Mouse (Mus musculus) embryonic facial prominence, embryonic 14.5 days (tissue): ENCODE measurements around the gene Cdx2. TPM values are rescaled to one million over a fixed set of nuclear protein-coding genes. Genes with fewer than 3 reads are reported as not detected.

Experiments
- ATAC-seq: fragments of 200-750 bp; cut with Nextera tagmentation; 2 replicates; pipeline ENCODE4 v1.8.0; 2017; ENCODE audit warnings: low read depth, moderate number of reproducible peaks, moderate TSS enrichment
- DNase-seq: peaks from one replicate; pipeline ENCODE4 v3.0.0-alpha.2; 2015; ENCODE audit warnings: low spot score
- H3K27ac ChIP-seq: fragments of 300-500 bp; sonication (generic); replicated peaks from 2 replicates; pipeline ENCODE4 v1.5.1; 2014; ENCODE audit warnings: low read depth, mild to moderate bottlenecking, low read length, moderate library complexity
- H3K27me3 ChIP-seq: fragments of 300-500 bp; sonication (generic); replicated peaks from 2 replicates; pipeline ENCODE4 v1.6.1; 2014; ENCODE audit warnings: low read length; ENCODE audit not compliant: control insufficient read depth, insufficient read depth
- H3K36me3 ChIP-seq: fragments of 300-500 bp; sonication (generic); 2 replicates; pipeline ENCODE4 v1.6.1; 2014; ENCODE audit warnings: low read length, mixed read lengths; ENCODE audit not compliant: control insufficient read depth, insufficient read depth
- H3K4me1 ChIP-seq: fragments of 300-500 bp; sonication (generic); 2 replicates; pipeline ENCODE4 v1.6.1; 2014; ENCODE audit warnings: antibody characterized with exemption, low read length; ENCODE audit not compliant: control insufficient read depth, insufficient read depth
- H3K4me2 ChIP-seq: fragments of 300-500 bp; sonication (generic); 2 replicates; pipeline ENCODE4 v1.6.1; 2014; ENCODE audit warnings: low read depth, mild to moderate bottlenecking, low read length, moderate library complexity, mixed read lengths
- H3K4me3 ChIP-seq: fragments of 300-500 bp; sonication (generic); 2 replicates; pipeline ENCODE4 v1.5.1; 2014; ENCODE audit warnings: low read depth, mild to moderate bottlenecking, low read length
- H3K9ac ChIP-seq: fragments of 300-500 bp; sonication (generic); 2 replicates; pipeline ENCODE4 v1.6.1; 2014; ENCODE audit warnings: low read depth, mild to moderate bottlenecking, low read length, moderate library complexity, mixed read lengths
- H3K9me3 ChIP-seq: fragments of 300-500 bp; sonication (generic); 2 replicates; pipeline ENCODE4 v1.6.1; 2016; ENCODE audit warnings: low read length; ENCODE audit not compliant: control insufficient read depth
- WGBS: fragments of 180-500 bp; shearing (Covaris S2); extraction: QIAGEN DNeasy Blood & Tissue Kit; methylation state at CpG from one replicate; pipeline ENCODE4 v1.1.7; 2014; 5-methylcytosine and 5-hydroxymethylcytosine counted together
- polyA plus RNA-seq: library from polyadenylated mRNA; unstranded; fragments of >200 nt; fragmentation: Nextera tagmentation; extraction: Ambion mirVana; gene quantifications from 2 replicates; pipeline ENCODE4 v1.2.1, GENCODE M21; 2014

Gene Cdx2
- polyA plus RNA-seq, 1 experiment from 2014 or later = not detected

DNA sequence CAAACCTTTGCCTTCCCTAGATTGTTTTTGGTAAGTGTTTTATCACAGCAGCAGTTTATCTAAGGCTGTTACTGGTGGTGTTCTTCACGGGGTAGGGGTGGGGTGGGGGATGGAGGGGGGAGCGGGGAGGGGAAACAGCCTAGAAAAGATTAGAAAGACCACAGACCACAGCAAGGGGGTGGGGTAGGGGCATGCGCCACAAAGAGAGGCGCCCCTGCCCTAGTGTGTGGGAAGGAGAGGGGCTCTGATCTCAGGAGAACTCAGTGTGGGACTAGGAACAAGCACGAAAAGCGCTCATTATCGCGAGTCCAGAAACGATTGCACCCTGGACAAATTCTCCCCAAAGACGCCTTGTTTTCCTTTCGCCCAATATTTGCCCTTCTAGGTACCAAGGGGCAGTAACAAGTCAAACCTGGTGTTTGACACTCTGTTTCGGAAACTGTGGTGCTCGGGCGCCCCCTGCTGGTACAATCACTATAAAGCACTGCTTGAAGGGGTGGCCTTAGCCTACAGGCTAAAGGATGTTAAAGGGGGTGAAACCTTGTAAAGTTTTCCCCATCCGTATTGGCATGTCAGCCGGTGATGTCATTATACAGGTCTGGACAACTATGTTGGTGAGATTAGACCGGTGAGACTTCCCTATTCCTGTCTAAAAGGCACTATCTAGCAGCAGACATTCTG, 16.3 kb upstream of the Cdx2 start:
- WGBS = 21% methylated on average over 16 of the region's 17 CpGs
- no peak overlapping the region for H3K9ac ChIP-seq
- peaks cover 32% of the 10 kb centered on the region for H3K27me3 ChIP-seq
- H3K4me2 ChIP-seq = no peak overlapping the region
- 0 out of 2 replicates have a peak, but pooled peaks cover 6% of the 10 kb centered on the region for H3K9me3 ChIP-seq
- ATAC-seq = no peak
- H3K36me3 ChIP-seq = no peaks in the 10 kb centered on the region
- no peaks in the 10 kb centered on the region for H3K4me1 ChIP-seq
- peak; percentile 48 for DNase-seq
- no peak overlapping the region for H3K4me3 ChIP-seq
- no peak overlapping the region for H3K27ac ChIP-seq

DNA sequence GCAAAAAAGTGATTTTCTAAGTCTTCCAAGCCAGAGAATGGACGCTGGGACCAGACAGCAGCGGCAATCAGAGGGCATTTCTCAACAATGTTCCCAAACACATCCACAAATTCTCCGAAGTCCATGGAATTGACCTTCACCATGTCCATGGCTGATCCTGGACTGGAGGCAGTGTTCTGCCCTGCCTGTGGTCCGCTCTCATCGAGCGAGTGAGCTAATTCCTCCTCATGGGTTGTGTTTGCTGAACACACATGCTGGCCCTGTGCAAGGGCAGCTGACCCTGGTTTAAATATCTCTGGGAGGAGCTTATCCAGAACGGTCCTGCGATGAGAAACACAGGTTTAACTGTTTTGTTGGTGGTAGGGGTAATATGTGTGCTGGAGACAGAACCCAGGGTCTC, 15.1 kb upstream of the Cdx2 start, which contains the start of gene Urad:
TSS of gene Urad (minus strand) at position 258 of the 400 bp plus-strand sequence.
- H3K4me1 ChIP-seq = no peaks in the 10 kb centered on the region
- H3K36me3 ChIP-seq = no peaks in the 10 kb centered on the region
- H3K9me3 ChIP-seq = 0 out of 2 replicates have a peak, but pooled peaks cover under 1% of the 10 kb centered on the region
- no peak for DNase-seq
- no peak within 1 kb of the TSS for H3K4me2 ChIP-seq
- no peak within 1 kb of the TSS for H3K9ac ChIP-seq
- no peak within 1 kb of the TSS for H3K27ac ChIP-seq
- no peak within 1 kb of the TSS for H3K4me3 ChIP-seq
- ATAC-seq = no peak
- WGBS = 70% methylated on average over 8 of the region's 8 CpGs
- H3K27me3 ChIP-seq = peaks cover 44% of the 10 kb centered on the region

DNA sequence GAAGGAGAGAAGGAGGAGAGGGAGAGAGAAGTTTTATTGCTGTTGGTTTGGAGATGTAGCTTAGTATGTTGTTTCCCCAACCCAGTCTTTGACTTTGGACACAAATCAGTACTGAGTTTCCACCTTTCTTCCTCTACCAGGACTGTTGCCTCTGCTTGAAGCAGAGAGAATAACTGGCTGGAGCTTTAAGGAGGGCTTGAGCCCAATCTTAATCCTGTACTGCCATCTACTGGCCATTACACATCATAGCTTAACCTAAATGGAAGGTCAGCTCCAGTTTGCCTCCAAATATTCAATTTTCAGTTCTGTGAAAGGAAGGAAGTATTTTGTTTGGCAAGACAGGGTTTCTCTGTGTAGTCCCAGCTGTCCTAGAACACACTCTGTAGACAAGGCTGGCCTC, 12.6 kb upstream of the Cdx2 start:
- peaks cover 69% of the 10 kb centered on the region for H3K27me3 ChIP-seq
- no peak overlapping the region for H3K9ac ChIP-seq
- no peak overlapping the region for H3K27ac ChIP-seq
- no peaks in the 10 kb centered on the region for H3K9me3 ChIP-seq
- DNase-seq (peak; percentile 90), ATAC-seq (peak; percentile 64; the same call in 1 of the 2 replicates)
- H3K4me2 ChIP-seq = no peak overlapping the region
- no peaks in the 10 kb centered on the region for H3K4me1 ChIP-seq
- H3K36me3 ChIP-seq = no peaks in the 10 kb centered on the region
- no peak overlapping the region for H3K4me3 ChIP-seq

DNA sequence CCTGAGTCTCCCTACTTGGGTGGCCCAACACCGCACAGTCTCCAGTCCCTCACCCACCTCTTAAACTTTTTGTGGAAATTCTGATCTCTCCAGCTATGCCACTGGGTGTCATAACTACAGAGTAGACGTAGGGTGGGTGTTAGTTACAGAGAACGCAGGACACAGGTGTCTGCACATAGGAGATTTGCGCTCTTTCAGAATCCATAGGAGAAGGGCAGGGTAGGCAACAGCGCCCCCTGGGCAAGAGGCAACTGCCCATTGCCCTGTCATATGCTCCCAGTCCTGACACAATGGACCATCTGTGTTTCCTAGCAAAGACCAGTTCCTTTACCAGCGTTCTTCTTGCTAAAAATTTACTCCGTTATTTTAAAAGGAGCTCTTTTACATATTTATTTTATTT, 10.9 kb upstream of the Cdx2 start:
- H3K9ac ChIP-seq = no peak overlapping the region
- H3K4me2 ChIP-seq = no peak overlapping the region
- ATAC-seq = no peak
- no peaks in the 10 kb centered on the region for H3K36me3 ChIP-seq
- no peaks in the 10 kb centered on the region for H3K9me3 ChIP-seq
- no peak overlapping the region for H3K27ac ChIP-seq
- DNase-seq = no peak
- peaks cover 86% of the 10 kb centered on the region for H3K27me3 ChIP-seq
- no peak overlapping the region for H3K4me3 ChIP-seq
- WGBS = 23% methylated on average over 7 of the region's 7 CpGs
- no peaks in the 10 kb centered on the region for H3K4me1 ChIP-seq

DNA sequence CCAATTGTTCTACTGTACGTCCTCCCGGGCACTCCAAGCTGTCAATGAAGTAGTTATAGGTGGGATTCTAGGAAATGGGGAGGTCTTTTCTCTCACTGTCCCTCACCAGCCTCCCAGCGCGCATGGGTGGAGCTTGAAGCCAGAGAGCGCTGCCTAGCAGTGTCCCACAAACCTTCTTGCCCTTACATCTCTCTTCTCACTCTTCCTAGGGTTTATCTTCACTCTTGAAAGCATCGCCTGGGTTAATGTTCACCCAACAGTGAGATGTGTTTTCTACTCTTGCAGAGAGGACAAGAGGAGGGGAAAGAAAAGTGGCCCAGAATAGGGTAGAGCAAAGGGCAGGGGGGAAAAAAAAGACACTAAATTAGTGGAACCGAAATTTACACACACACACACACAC, 10.3 kb upstream of the Cdx2 start:
- no peaks in the 10 kb centered on the region for H3K36me3 ChIP-seq
- H3K4me2 ChIP-seq = no peak overlapping the region
- no peak overlapping the region for H3K4me3 ChIP-seq
- 5% methylated on average over 7 of the region's 7 CpGs for WGBS
- H3K27ac ChIP-seq = no peak overlapping the region
- H3K9me3 ChIP-seq = no peaks in the 10 kb centered on the region
- H3K4me1 ChIP-seq = no peaks in the 10 kb centered on the region
- H3K9ac ChIP-seq = no peak overlapping the region
- DNase-seq = no peak
- H3K27me3 ChIP-seq = peaks cover 88% of the 10 kb centered on the region
- no peak for ATAC-seq

DNA sequence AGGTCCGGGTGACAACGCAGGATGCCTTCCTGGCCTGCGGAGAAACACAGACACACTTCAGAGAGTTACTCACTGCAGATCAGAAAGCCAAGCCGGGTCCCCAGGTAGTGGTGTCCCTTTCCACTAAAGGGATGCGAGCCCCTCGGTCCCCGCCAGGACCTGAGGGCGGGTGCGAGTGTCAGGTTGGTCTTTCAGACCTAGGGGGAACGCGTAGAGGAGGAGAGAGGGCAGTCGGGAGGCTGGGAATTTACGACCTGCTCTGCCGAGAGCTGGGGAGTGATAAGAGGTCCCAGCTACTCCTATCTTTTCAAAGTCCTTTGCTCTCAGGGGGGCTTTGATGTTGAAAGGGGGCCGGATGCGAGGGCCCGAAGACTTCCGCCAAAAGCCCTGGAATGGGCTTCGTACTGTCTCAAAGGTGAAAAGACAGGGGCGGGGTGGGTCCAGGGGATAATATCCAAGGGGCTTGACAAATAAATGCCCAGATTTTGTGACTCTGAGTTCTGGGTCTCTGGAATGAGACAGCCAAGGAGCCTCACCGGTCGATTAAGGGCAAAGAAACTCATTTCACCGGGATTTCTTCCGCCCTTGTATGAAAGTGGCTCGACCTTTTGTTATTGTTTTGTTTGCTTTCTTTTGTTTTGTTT, 8.5 kb upstream of the Cdx2 start:
- Histone ChIP-seq H3K4me2 (no peak overlapping the region), H3K9me3 (no peaks in the 10 kb centered on the region), H3K27ac (no peak overlapping the region), H3K36me3 (no peaks in the 10 kb centered on the region), H3K4me1 (no peaks in the 10 kb centered on the region), H3K27me3 (peaks cover 94% of the 10 kb centered on the region), H3K9ac (no peak overlapping the region), H3K4me3 (no peak overlapping the region)
- no peak for DNase-seq
- WGBS = under 1% methylated on average over 24 of the region's 25 CpGs
- no peak for ATAC-seq

DNA sequence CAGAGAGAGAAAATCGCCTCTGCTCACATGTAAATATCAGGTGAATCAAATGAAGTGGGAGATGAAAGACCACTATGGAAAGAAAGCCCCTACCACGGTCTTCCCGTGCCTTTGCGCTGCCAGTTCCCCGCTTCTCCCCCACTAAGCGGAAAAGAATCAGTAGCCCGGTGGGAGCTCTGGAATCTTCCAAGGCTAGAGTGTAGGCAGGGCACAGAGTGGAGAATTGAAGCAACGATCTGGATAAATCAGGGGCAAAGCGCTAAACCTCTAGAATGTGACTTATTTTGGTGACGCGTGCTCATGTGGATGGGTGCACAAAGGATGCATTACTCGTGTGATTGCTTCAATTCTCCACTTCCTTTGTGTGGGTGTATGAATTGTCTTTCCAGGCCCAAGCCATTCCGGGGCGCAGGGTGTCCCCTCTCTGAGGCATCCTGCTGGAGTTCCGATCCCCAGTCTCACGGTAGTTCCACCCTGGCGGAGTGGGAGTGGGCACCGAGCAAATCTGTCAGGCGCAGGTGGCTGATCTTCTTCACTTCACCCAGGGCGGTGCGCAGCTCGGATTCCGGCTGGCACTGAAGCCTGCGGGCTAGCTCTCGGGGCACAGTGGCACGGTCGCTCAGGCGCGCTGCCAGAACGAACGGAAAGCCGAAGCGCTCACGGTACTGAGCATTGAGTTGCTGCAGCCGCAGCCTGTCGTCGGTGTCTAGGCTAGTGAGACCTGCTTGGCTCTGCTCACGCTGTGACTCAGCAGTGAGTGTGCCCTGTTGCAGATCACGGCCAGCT, 7.8 kb upstream of the Cdx2 start:
- Histone ChIP-seq H3K36me3 (no peaks in the 10 kb centered on the region), H3K4me3 (no peak overlapping the region), H3K27ac (no peak overlapping the region), H3K9me3 (no peaks in the 10 kb centered on the region), H3K4me1 (no peaks in the 10 kb centered on the region), H3K27me3 (peaks cover 95% of the 10 kb centered on the region), H3K9ac (no peak overlapping the region), H3K4me2 (no peak overlapping the region)
- ATAC-seq = peak; percentile 38; the same call in 1 of the 2 replicates
- 2% methylated on average over 33 of the region's 39 CpGs for WGBS
- no peak for DNase-seq

DNA sequence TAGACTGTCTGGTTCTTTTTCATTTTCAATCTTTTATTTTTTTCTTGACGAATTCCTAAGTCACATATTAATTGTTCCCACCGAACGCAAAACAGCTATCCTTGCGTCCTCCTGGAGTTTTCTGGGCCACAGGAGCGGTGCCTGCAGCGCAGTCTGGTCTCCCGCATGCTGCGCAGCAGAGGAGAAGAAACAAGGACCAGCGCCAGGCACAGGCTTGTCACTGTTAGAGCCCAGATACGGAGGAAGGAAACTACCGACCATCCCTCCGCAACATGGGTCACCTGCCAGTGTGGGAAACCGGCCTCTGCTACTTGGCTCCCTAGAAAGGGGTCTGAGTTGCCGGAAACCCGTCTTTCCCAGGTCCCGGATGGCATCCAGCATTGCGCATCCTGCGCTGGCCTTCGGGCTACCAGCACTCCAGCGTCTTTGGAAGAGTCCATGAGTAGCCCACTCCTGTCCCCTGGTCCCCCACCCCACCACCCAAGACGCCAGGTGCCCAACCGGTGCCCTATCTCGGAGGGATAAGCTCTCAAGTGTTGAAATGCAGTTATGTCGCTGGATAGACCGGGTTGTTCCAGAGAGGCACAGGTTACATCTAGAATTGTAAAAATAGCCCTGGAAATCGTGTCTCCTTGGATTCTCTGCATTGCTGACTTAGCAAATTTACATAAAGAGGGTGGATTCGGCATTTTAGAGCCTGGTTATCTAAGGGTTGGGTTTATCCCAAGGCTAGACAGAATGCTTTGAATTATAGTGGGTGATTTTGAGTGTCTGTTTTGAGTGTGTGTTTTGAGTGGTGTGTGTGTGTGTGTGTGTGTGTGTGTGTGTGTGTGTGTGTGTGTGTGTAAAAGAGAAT, 6.0 kb upstream of the Cdx2 start:
- Histone ChIP-seq H3K4me3 (no peak overlapping the region), H3K4me1 (no peaks in the 10 kb centered on the region), H3K27me3 (peaks cover 100% of the 10 kb centered on the region), H3K9me3 (no peaks in the 10 kb centered on the region), H3K9ac (no peak overlapping the region), H3K4me2 (no peak overlapping the region), H3K27ac (no peak overlapping the region), H3K36me3 (no peaks in the 10 kb centered on the region)
- WGBS = 1% methylated on average over 27 of the region's 27 CpGs
- ATAC-seq (no peak), DNase-seq (no peak)
